Mouse (Mus musculus): ENCODE measurements around the gene Sh2b3. TPM values are rescaled to one million over a fixed set of nuclear protein-coding genes. Genes with fewer than 3 reads are reported as not detected.

The Sh2b3 gene
- polyA plus RNA-seq, 1 experiment from 2014 or later: 15.7 TPM

DNA sequence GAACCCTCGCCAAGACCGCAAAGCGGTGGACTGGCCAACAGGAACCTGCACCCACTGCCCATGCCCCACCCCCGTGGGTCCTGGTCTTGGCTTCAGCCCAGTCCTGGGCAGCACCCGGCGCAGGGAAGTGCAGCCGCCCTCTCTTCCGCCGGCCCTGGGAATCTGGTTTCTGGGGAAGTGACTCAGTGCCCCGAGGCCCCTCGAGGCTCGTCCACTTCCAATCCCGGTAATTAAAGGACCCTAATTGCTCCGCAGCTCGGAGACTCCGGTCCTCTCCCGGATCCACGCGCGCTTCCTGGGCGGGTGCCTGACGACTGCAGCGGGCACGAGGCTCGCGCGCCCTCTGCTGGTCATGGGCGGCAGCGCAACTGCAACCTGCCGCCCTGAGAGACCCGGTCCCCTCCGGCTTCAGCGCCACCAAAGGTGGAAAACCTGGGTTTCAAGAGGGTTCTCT lies 5.2 kb upstream of the Sh2b3 start:
- H3K36me3 ChIP-seq: no peaks in the 10 kb centered on the region
- peak overlapping the region; percentile 50 for H3K4me3 ChIP-seq (replicated peaks)
- peak overlapping the region; percentile 86 for H3K4me2 ChIP-seq
- H3K4me1 ChIP-seq: peaks cover 32% of the 10 kb centered on the region
- peak overlapping the region; percentile 4 for H3K27ac ChIP-seq
- H3K9ac ChIP-seq: 0 out of 2 replicates have a peak overlapping the region, but pooled peaks have one; percentile 23
- peak; percentile 44; the same call in 1 of the 2 replicates for ATAC-seq (ENCODE audit: insufficient read depth, low FRiP score, low read depth)
- peaks cover 13% of the 10 kb centered on the region for H3K27me3 ChIP-seq (replicated peaks)
- 1% methylated on average over 33 of the region's 33 CpGs for WGBS
- H3K9me3 ChIP-seq: no peaks in the 10 kb centered on the region

DNA sequence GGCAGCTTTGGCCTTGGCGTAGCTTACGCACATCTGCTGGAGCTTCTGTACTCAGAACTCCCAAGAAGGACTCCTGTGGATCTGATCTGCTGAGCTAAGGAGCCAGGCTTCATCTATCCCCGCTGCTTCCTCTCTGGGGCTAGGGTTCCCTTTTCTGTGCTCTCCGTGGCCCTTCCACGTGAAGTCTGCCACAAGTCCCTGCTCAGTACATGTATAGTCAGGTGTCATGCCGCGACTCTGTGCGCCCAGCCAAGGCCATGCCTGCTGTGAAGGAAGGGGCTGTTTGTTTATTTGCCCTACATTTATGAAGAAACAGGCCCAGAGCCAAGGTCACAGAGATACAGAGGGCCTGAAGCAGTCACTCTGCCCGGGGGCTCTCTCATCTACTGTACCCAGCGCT lies 4.5 kb upstream of the Sh2b3 start:
- Histone ChIP-seq H3K4me3 (replicated peaks) (no peak overlapping the region), H3K36me3 (no peaks in the 10 kb centered on the region), H3K9me3 (no peaks in the 10 kb centered on the region), H3K4me1 (peaks cover 37% of the 10 kb centered on the region), H3K27ac (peak overlapping the region; percentile 4), H3K27me3 (replicated peaks) (peaks cover 13% of the 10 kb centered on the region), H3K4me2 (peak overlapping the region; percentile 86), H3K9ac (no peak overlapping the region)
- ATAC-seq (ENCODE audit: insufficient read depth, low FRiP score, low read depth): no peak
- WGBS: 44% methylated on average over 10 of the region's 10 CpGs

DNA sequence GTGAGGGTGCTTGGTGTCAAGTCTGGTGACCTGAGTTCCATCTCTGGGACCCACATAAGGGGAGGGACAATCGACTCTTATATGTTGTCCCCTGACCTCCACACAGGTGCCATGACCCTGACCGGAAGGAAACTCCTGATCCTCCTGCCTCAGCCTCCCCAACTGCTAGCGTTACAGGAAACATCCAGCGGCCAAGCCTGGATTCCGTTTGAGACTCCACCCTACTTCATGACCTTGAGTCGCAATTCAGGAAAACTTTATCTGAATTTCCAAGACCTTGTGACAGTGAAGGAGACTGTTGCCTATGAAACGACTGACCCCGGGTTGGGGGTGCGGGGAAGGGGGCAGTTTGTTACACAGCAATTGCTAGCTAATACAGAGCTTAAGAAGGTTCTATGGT lies 4.1 kb upstream of the Sh2b3 start:
- peaks cover 37% of the 10 kb centered on the region for H3K4me1 ChIP-seq
- peaks cover 13% of the 10 kb centered on the region for H3K27me3 ChIP-seq (replicated peaks)
- peak overlapping the region; percentile 4; the same call in 1 of the 2 replicates for H3K27ac ChIP-seq
- no peak overlapping the region for H3K9ac ChIP-seq
- H3K9me3 ChIP-seq: no peaks in the 10 kb centered on the region
- no peak for ATAC-seq (ENCODE audit: insufficient read depth, low FRiP score, low read depth)
- no peaks in the 10 kb centered on the region for H3K36me3 ChIP-seq
- no peak overlapping the region for H3K4me3 ChIP-seq (replicated peaks)
- no peak overlapping the region for H3K4me2 ChIP-seq
- 88% methylated on average over 9 of the region's 9 CpGs for WGBS

DNA sequence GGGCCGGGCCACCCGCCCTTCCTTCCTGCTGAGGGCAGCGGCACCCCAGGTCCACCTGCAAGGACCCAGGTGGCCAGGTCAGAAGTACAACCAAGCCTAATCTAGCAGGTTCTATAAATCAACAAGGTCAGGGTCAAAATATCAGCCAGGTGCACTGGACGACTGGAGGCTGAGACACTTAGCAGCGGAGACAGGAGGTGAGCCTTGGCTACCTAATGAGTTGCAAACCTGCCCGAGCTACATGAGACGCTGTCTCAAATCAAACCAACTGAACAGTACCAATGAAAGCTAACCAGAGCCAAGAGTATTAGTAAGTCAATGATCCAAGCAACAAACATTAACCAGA lies 1.7 kb upstream of the Sh2b3 start:
- Histone ChIP-seq H3K27me3 (replicated peaks) (peaks cover 11% of the 10 kb centered on the region), H3K4me3 (replicated peaks) (peak overlapping the region; percentile 61), H3K4me2 (peak overlapping the region; percentile 85), H3K9ac (no peak overlapping the region), H3K27ac (peak overlapping the region; percentile 92), H3K36me3 (no peaks in the 10 kb centered on the region), H3K9me3 (no peaks in the 10 kb centered on the region), H3K4me1 (peaks cover 56% of the 10 kb centered on the region)
- ATAC-seq (ENCODE audit: insufficient read depth, low FRiP score, low read depth): no peak
- 32% methylated on average over 7 of the region's 7 CpGs for WGBS

DNA sequence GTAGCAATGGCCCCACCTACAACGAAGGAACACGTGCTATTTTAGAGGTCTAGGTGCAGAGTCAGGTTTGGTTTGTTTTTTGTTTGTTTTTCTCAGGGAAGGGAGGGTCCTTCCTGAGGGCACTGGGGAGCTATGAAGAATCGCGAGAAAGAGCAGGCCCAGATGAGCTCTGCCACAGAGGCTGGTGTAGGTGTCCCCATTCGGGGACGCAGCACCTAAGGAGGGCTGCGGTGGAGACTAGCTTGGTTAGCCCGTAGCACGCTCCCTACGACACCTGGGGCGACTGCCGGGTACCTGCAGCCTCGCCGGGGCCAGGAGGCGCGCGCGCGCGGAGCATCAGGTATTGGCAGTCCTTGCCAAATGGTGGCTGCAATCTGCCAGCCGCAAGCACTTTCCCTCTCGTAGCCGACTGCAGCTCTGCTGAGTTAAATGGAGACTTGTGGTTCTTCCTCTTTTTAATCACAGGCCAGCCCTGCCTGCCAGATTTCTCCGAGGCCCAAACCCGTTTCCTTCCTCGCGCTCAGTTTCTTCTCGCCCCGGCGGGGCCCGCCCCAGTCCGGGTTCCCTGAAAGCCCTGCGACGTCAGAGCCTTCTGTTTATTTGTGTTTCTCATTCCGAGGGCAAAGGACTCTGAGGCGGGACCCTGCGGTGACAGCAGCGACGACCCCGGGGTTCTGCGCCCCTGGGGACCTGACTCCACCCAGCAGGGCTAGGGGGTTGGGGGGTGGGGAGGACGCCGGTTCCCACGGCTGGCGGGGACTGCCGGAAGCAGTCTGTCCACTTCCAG lies 1.1 kb upstream of the Sh2b3 start:
- Histone ChIP-seq H3K27ac (peak overlapping the region; percentile 92), H3K36me3 (no peaks in the 10 kb centered on the region), H3K4me3 (replicated peaks) (peak overlapping the region; percentile 61), H3K9ac (peak overlapping the region; percentile 16; the same call in 1 of the 2 replicates), H3K4me2 (peak overlapping the region; percentile 85), H3K9me3 (no peaks in the 10 kb centered on the region), H3K27me3 (replicated peaks) (peaks cover 5% of the 10 kb centered on the region), H3K4me1 (peaks cover 56% of the 10 kb centered on the region)
- 3% methylated on average over 46 of the region's 46 CpGs for WGBS
- no peak for ATAC-seq (ENCODE audit: insufficient read depth, low FRiP score, low read depth)

DNA sequence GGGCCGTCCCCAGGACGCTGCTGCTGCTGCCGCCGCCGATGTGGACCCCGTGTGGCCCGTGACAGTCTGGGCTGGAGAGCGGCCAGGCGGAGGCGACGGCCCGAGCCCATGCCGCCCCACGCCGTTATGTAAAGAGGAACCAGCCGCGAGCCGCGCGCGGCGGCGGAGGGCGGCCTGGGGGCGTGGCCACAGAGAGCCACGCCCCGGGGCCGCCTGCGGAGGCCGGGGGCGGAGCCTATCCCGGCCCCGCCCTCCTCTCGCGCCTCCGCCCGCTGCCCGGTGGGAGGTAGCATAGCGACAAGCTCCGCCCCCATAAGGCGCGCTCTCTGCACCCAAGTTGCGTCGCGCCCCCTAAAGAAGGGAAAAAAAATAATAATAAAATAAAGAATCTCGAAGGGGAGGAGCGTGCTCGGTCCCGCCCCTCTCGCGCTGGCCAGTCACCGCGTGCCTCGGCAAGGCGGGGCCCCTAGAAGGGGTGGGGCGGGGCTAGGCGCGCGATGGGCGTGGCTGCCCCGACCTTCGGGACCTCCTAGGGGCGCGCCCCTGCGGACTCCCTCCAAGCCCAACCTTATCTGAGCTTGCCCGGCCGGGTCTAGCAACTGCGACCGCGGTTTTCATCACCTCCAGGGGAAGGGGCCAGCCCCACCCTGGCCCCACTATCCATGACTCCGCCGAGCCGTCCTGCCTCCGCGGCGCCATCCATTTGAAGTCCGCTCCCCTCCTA lies 592 bp downstream of the Sh2b3 start:
- Histone ChIP-seq H3K27ac (peak overlapping the region; percentile 92), H3K4me2 (peak overlapping the region; percentile 85), H3K36me3 (no peaks in the 10 kb centered on the region), H3K9me3 (no peaks in the 10 kb centered on the region), H3K4me1 (peaks cover 55% of the 10 kb centered on the region), H3K9ac (peak overlapping the region; percentile 60), H3K4me3 (replicated peaks) (peak overlapping the region; percentile 61), H3K27me3 (replicated peaks) (no peaks in the 10 kb centered on the region)
- under 1% methylated on average over 65 of the region's 77 CpGs for WGBS
- ATAC-seq (ENCODE audit: insufficient read depth, low FRiP score, low read depth): peak; percentile 83

DNA sequence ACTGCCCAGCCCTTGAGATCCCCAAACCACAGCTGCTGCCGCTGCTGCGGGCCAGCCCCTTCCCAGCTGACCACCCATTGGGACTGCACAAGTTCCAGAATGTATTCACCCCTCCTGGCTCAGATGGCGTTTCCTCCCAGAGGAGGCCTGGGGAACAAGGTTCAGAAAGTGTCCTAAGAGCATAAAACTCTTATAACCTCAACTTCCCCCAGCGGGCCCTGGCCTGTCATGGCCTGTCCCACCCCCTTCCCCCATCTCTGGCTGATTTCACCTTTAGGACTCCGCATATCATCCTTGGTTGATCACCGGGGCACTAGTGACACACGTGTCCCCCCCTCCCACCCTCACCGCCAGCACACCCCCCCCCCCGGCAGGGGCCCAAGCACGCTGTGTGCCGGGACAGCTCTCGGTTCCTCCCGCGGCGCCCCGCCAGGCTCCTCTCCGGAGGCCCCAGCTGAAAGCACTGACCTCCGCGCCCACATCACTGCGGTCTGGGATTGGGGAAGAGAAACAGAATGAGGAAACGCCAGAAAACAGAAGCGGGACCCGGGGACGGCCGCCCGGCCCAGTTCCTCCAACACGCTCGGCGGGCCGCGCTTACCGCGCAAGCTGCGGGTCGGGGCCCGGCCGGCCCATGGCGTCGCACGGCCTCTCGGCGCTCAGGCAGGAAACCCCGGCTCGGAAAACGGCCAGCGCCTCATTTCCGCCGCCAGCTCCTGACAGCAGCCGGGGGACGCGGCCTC lies 1.3 kb downstream of the Sh2b3 start:
- WGBS: under 1% methylated on average over 50 of the region's 51 CpGs
- ATAC-seq (ENCODE audit: insufficient read depth, low FRiP score, low read depth): peak; percentile 3
- peaks cover 55% of the 10 kb centered on the region for H3K4me1 ChIP-seq

DNA sequence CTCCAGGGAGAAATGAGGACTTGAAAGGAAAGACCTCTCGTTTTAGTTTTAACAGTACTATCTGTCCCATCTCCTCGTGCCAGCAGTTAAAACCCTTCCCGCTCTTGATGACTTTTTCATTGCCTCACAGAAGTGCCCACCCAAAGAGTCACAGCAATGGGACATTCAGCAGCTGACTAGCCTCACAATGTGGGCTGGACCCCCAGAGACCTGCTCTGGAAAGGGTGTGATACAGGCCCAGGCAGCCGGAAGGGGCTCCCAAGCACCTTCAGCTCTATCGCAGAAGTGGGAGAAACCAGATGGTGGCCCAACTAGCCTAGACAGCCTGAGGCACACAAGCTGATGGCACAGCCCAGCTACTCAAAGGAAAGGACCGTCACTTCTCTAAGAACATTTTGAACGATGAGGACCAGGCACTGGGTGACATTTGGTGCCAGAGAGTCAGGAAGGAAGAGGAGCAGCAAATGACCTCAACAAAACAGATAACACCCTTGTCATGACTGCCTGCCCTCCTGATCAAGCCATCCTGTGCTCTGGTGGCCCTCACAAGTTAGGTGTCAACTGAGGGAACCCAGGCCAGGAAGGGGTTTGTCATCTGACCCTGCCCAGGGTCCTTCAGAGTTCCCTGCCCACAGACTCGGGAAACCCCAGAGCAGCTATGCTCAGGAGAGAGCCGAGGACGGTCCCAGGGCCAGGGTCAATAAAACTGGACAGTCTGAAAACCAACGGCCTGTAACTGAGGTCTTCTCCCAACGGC lies 2.3 kb downstream of the Sh2b3 start:
- no peaks in the 10 kb centered on the region for H3K9me3 ChIP-seq
- H3K9ac ChIP-seq: peak overlapping the region; percentile 60; the same call in 1 of the 2 replicates
- H3K27ac ChIP-seq: peak overlapping the region; percentile 71; the same call in 1 of the 2 replicates
- no peaks in the 10 kb centered on the region for H3K27me3 ChIP-seq (replicated peaks)
- H3K4me1 ChIP-seq: peaks cover 55% of the 10 kb centered on the region
- ATAC-seq (ENCODE audit: insufficient read depth, low FRiP score, low read depth): no peak
- H3K36me3 ChIP-seq: no peaks in the 10 kb centered on the region
- peak overlapping the region; percentile 85 for H3K4me2 ChIP-seq
- peak overlapping the region; percentile 61 for H3K4me3 ChIP-seq (replicated peaks)
- WGBS: 28% methylated on average over 12 of the region's 12 CpGs

More for the DNA sequence above, 1.3 kb downstream of the Sh2b3 start:
- Histone ChIP-seq H3K27ac (peak overlapping the region; percentile 71), H3K4me2 (peak overlapping the region; percentile 85), H3K27me3 (replicated peaks) (no peaks in the 10 kb centered on the region), H3K36me3 (no peaks in the 10 kb centered on the region), H3K9me3 (no peaks in the 10 kb centered on the region), H3K4me3 (replicated peaks) (peak overlapping the region; percentile 61), H3K9ac (peak overlapping the region; percentile 60)

DNA sequence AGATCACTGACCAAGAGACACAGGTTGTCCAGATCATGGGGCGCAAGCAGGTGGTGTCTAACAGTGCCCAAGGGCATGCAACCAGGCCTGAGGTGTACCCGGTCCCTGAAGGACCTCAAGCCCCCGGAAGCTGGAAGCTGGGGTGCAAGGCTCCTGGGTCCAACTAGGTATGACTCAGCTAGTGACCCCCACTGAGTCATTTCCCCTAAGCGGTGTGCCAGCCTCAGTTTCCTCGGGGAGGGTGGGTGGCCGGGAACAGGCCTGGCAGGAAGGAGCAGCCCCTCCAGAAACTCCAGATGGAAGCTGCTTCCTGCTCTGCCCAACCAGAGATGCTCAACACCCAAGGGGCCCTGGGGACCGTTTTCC lies 3.2 kb downstream of the Sh2b3 start:
- Histone ChIP-seq H3K36me3 (0 out of 2 replicates have a peak, but pooled peaks cover 3% of the 10 kb centered on the region), H3K9me3 (no peaks in the 10 kb centered on the region), H3K4me2 (peak overlapping the region; percentile 85), H3K4me1 (peaks cover 62% of the 10 kb centered on the region), H3K9ac (no peak overlapping the region), H3K4me3 (replicated peaks) (peak overlapping the region; percentile 61), H3K27me3 (replicated peaks) (no peaks in the 10 kb centered on the region), H3K27ac (peak overlapping the region; percentile 35; the same call in 1 of the 2 replicates)
- 66% methylated on average over 7 of the region's 7 CpGs for WGBS
- ATAC-seq (ENCODE audit: insufficient read depth, low FRiP score, low read depth): no peak

DNA sequence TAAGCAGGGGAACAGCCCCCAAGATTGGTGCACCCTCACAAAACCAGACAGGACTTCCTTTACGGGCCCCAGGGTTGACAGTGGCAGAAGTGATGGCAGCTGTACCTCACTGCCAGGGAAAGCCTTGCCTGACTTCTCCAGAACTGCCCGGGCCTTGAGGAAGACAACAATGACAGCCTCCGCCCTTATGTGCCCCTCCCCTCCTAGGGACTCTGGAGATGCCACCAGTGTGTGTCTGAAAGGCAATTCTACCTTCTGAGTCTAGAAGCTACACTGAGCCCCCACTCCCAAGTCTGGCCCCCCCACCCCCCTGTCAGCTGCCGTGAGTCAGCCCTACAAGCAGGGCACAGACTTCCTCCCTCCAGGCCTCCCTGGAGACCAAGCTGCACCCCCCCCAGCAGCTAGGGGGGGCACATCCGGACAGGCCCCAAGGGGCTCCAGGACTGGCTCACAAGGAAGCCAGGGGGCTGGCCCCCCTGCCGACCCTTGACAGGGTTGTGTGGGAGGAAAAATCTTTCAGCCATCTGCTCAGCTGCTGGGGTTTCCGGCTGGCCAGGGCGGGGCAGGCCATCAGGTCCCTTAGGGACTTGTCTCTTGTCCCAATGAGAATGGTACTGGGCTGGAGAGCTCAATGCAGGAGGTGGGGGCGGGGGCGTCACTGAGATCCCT lies 3.7 kb downstream of the Sh2b3 start:
- Histone ChIP-seq H3K27ac (peak overlapping the region; percentile 35; the same call in 1 of the 2 replicates), H3K27me3 (replicated peaks) (no peaks in the 10 kb centered on the region), H3K9ac (no peak overlapping the region), H3K4me3 (replicated peaks) (peak overlapping the region; percentile 61), H3K9me3 (no peaks in the 10 kb centered on the region), H3K4me2 (peak overlapping the region; percentile 85), H3K36me3 (0 out of 2 replicates have a peak, but pooled peaks cover 3% of the 10 kb centered on the region), H3K4me1 (peaks cover 62% of the 10 kb centered on the region)
- no peak for ATAC-seq (ENCODE audit: insufficient read depth, low FRiP score, low read depth)
- WGBS: 30% methylated on average over 10 of the region's 10 CpGs

Data from stomach, embryonic 15.5 days (tissue).